ENCODE assay signal across 18 mouse cellular contexts in the genomic region with DNA sequence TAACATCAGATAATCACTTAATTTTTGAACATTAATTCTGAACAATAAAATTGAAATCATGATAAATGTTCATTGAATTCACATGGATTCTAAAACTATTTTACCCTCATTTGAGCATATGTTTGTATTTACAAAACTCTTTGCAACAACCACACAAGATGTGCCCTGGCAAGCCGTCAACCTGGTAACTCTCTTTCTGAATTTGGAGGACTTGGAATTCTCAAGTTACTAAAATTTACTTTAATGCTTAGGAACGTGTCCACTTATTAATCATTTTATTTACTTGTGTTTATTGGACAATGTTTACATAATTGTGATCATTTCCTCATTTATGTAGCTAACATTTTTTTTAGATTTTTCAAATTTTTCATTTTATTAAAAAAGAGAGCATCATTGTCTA. TPM values are rescaled to one million over a fixed set of nuclear protein-coding genes. Genes with fewer than 3 reads are reported as not detected.
"Had no signal": no experiment of that assay in that cellular context is flagged by ENCODE, and none has a peak within 500 bp of the region (broad histone marks: within the 10 kb centered on the region; RNA-seq: fewer than 3 reads in every experiment).

No protein-coding gene starts in this region.

RNA-seq across cellular contexts. Expression of a gene that starts 11.9 kb away (rescaled TPM):
- total RNA-seq: megakaryocyte, adult 5-6 weeks; megakaryocyte-erythroid progenitor cell, adult 5-6 weeks; monocyte, adult 5-6 weeks; neutrophil, adult 5-6 weeks had no signal
- polyA plus RNA-seq: liver, embryonic 13.5 days; liver, embryonic 15.5 days; liver, postnatal 0 days; lung, adult 2 months; lung, embryonic 15.5 days; midbrain, embryonic 10.5 days; midbrain, embryonic 13.5 days; midbrain, embryonic 16.5 days; neural tube, embryonic 13.5 days; spleen, adult 2 months; stomach, embryonic 15.5 days; stomach, postnatal 0 days; thymus, adult 2 months; urinary bladder, adult 2 months had no signal

RNA-seq across cellular contexts. Expression of a gene that starts 40.8 kb away (rescaled TPM):
- total RNA-seq: megakaryocyte, adult 5-6 weeks; megakaryocyte-erythroid progenitor cell, adult 5-6 weeks; monocyte, adult 5-6 weeks; neutrophil, adult 5-6 weeks had no signal
- polyA plus RNA-seq: liver, embryonic 13.5 days; liver, embryonic 15.5 days; liver, postnatal 0 days; midbrain, embryonic 10.5 days; midbrain, embryonic 13.5 days; midbrain, embryonic 16.5 days; neural tube, embryonic 13.5 days; spleen, adult 2 months; stomach, embryonic 15.5 days; stomach, postnatal 0 days; thymus, adult 2 months had no signal

RNA-seq across cellular contexts. Expression of a gene that starts 60.0 kb away (rescaled TPM):
- total RNA-seq: megakaryocyte, adult 5-6 weeks; megakaryocyte-erythroid progenitor cell, adult 5-6 weeks; monocyte, adult 5-6 weeks; neutrophil, adult 5-6 weeks had no signal
- polyA plus RNA-seq: liver, embryonic 13.5 days; liver, embryonic 15.5 days; liver, postnatal 0 days; lung, adult 2 months; lung, embryonic 15.5 days; midbrain, embryonic 10.5 days; midbrain, embryonic 13.5 days; midbrain, embryonic 16.5 days; neural tube, embryonic 13.5 days; spleen, adult 2 months; stomach, embryonic 15.5 days; stomach, postnatal 0 days; thymus, adult 2 months had no signal
